Mouse (Mus musculus) gastrocnemius, adult 8-10 months (tissue): ENCODE measurements at regions not wholly inside any gene's neighbourhood (a gene's known extent, or its start where the extent isn't known, plus 50 kb on each side); places are given as distances from the start of the nearest gene placed in this dataset.

Experiments used
- DNase-seq, 2 experiments: peaks; one replicate each; pipeline ENCODE4 v3.0.0; 2022; ENCODE audit warnings: low spot score in 2 of 2

- DNase-seq: no peak
Observed at GRCm38 (mm10) chr4:48725660-48726348, 62.5 kb downstream of the Cavin4 start.

GRCm38 (mm10) chr4:48726349-48726835, 63.1 kb downstream of the Cavin4 start:
- DNase-seq: no peak

GRCm38 (mm10) chr4:48734854-48735564, 71.7 kb downstream of the Cavin4 start:
- DNase-seq: no peak

GRCm38 (mm10) chr4:48746237-48746636, 82.9 kb downstream of the Cavin4 start:
- no peak for DNase-seq

GRCm38 (mm10) chr4:48749566-48749965, 86.3 kb downstream of the Cavin4 start:
- no peak for DNase-seq

- no peak for DNase-seq
Observed at GRCm38 (mm10) chr4:48750087-48750486, 86.8 kb downstream of the Cavin4 start.

- DNase-seq: peak; percentile 72 to 82
Observed at GRCm38 (mm10) chr4:48754466-48755171, 91.3 kb downstream of the Cavin4 start.

GRCm38 (mm10) chr4:48760625-48761024, 97.3 kb downstream of the Cavin4 start:
- DNase-seq: no peak

- no peak for DNase-seq
Observed at GRCm38 (mm10) chr4:48766458-48766857, 103.1 kb downstream of the Cavin4 start.

GRCm38 (mm10) chr4:48770403-48770953, 107.2 kb downstream of the Cavin4 start:
- no peak for DNase-seq

- DNase-seq: peak in 1 of 2 experiments; percentile 5
Observed at GRCm38 (mm10) chr4:48770954-48771665, 107.8 kb downstream of the Cavin4 start.

GRCm38 (mm10) chr4:48771836-48772235, 108.5 kb downstream of the Cavin4 start:
- no peak for DNase-seq

- peak; percentile 33 to 36 for DNase-seq
Observed at GRCm38 (mm10) chr4:48779202-48779905, 116.0 kb downstream of the Cavin4 start.

- DNase-seq: no peak
Observed at GRCm38 (mm10) chr4:48779955-48780354, 116.6 kb downstream of the Cavin4 start.

GRCm38 (mm10) chr4:48781099-48781498, 117.8 kb downstream of the Cavin4 start:
- no peak for DNase-seq

- no peak for DNase-seq
Observed at GRCm38 (mm10) chr4:48782686-48783085, 119.4 kb downstream of the Cavin4 start.

- peak in 1 of 2 experiments; percentile 7 for DNase-seq
Observed at GRCm38 (mm10) chr4:48791096-48791495, 127.8 kb downstream of the Cavin4 start.

- DNase-seq: no peak
Observed at GRCm38 (mm10) chr4:48803777-48804176, 140.5 kb downstream of the Cavin4 start.

- DNase-seq: no peak
Observed at GRCm38 (mm10) chr4:48808571-48808970, 145.3 kb downstream of the Cavin4 start.

GRCm38 (mm10) chr4:48833718-48834117, 170.4 kb downstream of the Cavin4 start:
- no peak for DNase-seq
